Mouse (Mus musculus) forebrain, embryonic 12.5 days (tissue): ENCODE measurements at regions not wholly inside any gene's neighbourhood (a gene's known extent, or its start where the extent isn't known, plus 50 kb on each side); places are given as distances from the start of the nearest gene placed in this dataset.

Experiments
- ATAC-seq: fragments of 200-750 bp; cut with Nextera tagmentation; 2 replicates; pipeline ENCODE4 v1.8.0; 2017; ENCODE audit warnings: moderate TSS enrichment; ENCODE audit not compliant: low FRiP score
- H3K27ac ChIP-seq: fragments of 300-500 bp; sonication (generic); 2 replicates; pipeline ENCODE4 v1.5.1; 2016; ENCODE audit warnings: mild to moderate bottlenecking
- H3K27me3 ChIP-seq: fragments of 300-500 bp; sonication (generic); 2 replicates; pipeline ENCODE4 v1.6.1; 2016; ENCODE audit warnings: mild to moderate bottlenecking
- H3K36me3 ChIP-seq: fragments of 300-500 bp; sonication (generic); replicated peaks from 2 replicates; pipeline ENCODE4 v1.6.1; 2016; ENCODE audit warnings: mild to moderate bottlenecking
- H3K4me1 ChIP-seq: fragments of 300-500 bp; sonication (generic); 2 replicates; pipeline ENCODE4 v1.6.1; 2016
- H3K4me2 ChIP-seq: fragments of 300-500 bp; sonication (generic); 2 replicates; pipeline ENCODE4 v1.6.1; 2016; ENCODE audit warnings: mild to moderate bottlenecking, moderate library complexity
- H3K4me3 ChIP-seq: fragments of 300-500 bp; sonication (generic); replicated peaks from 2 replicates; pipeline ENCODE4 v1.5.1; 2016; ENCODE audit warnings: mild to moderate bottlenecking
- H3K9ac ChIP-seq: fragments of 300-500 bp; sonication (generic); 2 replicates; pipeline ENCODE4 v1.6.1; 2016; ENCODE audit warnings: mild to moderate bottlenecking
- H3K9me3 ChIP-seq: fragments of 300-500 bp; sonication (generic); 2 replicates; pipeline ENCODE4 v1.6.1; 2016
- whole genome bisulfite sequencing: fragments of 180-500 bp; shearing (Covaris S2); methylation state at CpG from one replicate; pipeline ENCODE4 v1.1.7; 2016; 5-methylcytosine and 5-hydroxymethylcytosine counted together

DNA sequence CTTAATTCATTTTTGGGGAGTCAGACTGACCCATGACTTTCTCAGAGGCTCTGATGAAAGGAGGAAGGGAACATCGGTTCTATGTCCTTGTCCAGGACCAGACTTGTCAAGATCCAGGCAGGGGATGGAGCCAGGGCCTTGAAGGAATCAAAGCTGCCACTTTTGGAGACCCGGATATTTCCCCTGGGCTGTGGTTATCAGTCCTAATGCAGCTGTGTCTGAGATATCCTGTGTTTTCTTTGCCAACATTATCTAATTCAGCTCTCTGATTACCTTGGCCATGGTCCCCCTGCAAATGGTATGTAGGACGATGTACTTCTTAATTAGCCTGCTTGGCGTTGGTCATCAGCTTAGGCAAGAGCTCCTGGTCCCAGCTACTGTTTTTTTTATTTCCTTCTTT, 127.6 kb downstream of the Fam114a2 start:
- no peak overlapping the region for H3K9ac ChIP-seq
- 87% methylated on average over 4 of the region's 4 CpGs for WGBS
- H3K27me3 ChIP-seq: no peaks in the 10 kb centered on the region
- no peak overlapping the region for H3K4me2 ChIP-seq
- no peak overlapping the region for H3K27ac ChIP-seq
- no peak overlapping the region for H3K4me3 ChIP-seq
- H3K36me3 ChIP-seq: no peaks in the 10 kb centered on the region
- H3K9me3 ChIP-seq: no peaks in the 10 kb centered on the region
- no peaks in the 10 kb centered on the region for H3K4me1 ChIP-seq
- ATAC-seq: no peak
